Mouse (Mus musculus) liver, adult 2 months (tissue): ENCODE results near the gene Slc35e3.

Experiments used
- CTCF ChIP-seq: fragments of 200-500 bp; IDR thresholded peaks from 2 replicates; pipeline ENCODE4 v1.5.1; 2011; ENCODE audit warnings: low read depth, low read length, control low read depth
- POLR2A ChIP-seq: fragments of 200-500 bp; IDR thresholded peaks from 2 replicates; pipeline ENCODE4 v1.6.1; 2011; ENCODE audit warnings: low read length, control low read depth; ENCODE audit not compliant: insufficient read depth; ENCODE audit errors: extremely low read depth

DNA sequence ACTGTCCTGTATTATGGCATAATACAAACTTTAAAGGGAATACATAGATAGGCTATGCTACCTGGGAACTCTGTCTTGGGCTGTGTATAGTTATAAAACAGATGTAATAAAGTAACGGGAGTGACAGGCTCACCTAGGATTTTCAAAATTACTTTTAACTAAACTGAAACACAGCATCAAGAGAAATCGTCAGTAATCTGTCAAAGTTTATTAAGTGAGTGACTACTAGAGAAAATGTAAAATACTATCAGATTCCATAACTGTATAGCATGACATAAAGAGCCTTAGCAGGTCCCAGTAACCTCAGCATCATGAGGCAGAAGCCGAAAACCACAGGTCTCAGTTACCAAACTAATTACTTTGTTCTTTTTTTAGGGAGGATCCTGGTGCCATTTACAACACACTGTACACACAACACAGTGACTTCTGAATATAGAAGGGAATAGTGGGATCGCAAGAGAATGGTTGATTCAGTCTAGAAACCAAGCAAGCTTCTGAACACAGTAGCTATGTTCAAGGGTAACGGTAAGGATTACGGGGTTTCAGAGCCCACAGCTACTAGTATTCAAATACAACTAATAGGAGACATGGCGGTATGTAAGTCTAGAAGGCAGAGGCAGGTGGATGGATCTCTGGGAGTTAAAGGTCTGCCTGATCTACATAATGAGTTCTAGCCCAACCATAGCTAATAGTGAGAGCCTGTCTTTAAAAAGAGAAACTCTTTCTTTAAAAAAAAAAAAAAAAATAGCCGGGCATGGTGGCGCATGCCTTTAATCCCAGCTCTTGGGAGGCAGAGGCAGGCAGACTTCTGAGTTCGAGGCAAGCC, 47.6 kb downstream of the Slc35e3 start:
- TF ChIP-seq CTCF (no peak), POLR2A (no peak)
